Mouse (Mus musculus): ENCODE measurements around the gene D430041D05Rik. TPM values are rescaled to one million over a fixed set of nuclear protein-coding genes. Genes with fewer than 3 reads are reported as not detected.

D430041D05Rik gene
- total RNA-seq, 2 experiments from 2014 or later: 30.1 to 32.8 TPM

DNA sequence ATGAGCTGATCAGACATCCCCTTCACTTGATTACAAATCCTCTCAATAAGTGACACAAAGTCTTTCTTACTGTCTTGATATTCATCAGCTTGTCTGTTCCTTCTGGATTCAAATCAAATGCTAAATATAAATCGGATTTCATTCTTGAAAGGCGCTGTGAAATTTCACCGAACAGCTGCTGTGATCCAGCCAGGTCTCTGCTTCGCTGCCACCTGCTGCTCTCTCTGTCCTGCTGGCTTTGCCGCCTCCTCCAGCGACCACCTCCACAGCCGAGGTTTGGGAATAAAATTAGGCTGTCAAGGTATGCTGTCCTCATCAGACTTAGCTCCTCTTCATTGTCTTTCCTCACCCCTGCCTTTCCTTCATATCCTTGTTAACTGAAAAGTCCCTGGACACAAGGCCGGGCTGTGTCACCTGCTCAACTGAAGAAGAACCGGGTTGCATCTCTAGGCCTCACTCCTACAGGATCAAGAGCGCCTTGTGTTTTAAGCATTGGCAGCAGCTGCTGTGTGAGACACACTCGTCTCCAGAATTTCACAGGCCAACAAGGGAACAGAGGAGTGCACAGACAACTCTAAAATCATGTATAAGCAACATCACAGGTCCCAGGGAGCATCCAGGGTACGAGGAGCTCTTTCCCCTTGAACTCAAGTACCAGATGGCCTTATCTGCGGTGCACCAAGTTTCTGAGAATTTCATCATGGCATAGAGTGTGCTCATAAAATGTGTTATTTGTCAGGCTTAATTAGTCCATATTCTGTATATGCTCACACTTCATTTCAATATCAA, 59.2 kb downstream of the D430041D05Rik start:
- DNase-seq: no peak

DNA sequence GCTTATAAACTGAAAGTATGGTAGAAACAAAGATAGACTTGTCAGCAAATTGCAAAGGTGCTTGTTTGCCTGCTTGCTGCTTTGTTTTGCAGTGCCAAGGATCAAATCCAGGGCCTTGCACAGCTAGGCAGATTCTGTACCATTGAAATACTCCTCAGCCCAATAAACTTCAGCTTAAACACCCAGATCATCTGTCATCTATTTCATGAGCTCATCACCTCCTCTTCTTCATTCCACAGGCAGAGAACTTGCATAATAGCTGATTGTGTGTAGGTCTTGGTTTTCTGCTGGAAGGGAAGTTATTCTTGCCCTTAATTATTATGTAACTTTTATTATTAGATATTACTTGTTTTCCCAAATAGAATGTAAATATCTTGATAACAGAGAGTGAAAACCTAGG, 73.2 kb downstream of the D430041D05Rik start:
- no peak for DNase-seq

DNA sequence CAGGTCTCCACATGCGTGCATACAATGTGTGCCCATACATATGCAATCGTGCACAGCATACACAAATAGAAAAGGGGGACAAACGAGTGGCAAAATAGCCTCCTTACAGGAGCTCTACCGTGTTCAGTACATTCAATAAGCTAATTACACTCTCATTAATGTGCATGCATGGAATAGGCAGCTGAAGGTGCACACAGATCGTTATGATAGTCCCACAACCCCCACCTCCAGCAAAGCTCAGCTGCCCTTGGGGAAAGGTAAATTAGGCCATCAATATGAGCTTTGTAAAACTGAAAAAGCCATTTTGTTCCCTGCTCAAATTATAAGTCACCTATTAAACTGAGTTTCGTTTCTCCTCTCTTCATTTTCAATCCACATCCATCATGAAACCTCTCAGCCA, 75.0 kb downstream of the D430041D05Rik start:
- DNase-seq: no peak

DNA sequence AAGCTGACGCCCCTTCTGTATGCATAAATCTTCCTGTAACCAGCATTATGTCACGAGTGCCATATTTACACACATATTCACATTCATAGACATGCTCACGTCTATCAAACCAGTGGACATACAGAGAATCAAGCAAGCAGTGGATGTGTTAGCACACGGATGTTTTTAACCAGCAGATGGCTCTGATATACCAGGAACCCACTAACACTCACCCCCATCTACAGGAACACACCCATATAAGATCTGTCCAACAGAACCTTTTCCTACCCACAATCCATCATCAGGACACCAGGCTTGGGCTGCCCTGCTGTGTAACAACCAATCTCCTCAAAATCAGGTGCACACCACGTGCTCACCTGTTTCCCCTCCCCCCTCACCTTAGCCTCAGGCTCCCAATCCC, 76.9 kb downstream of the D430041D05Rik start:
- no peak for DNase-seq

DNA sequence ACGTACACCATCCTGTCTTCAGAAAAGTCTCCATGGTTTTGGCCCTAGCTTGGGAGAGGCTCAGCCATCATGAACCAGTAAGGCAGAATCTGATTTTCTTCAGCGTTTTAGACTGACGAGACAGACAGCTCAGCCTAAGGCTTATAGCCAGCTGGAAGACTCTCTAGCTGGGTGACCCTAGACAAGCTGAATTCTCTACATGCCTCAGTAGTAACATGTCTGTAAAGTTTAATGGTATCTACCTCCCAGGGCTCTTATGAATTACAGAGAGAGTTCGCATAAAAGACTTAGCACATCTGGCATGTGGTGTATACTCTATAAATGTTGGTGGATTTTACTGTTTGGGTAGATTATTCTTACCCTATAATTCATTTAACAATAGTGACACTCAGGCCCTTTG, 78.1 kb downstream of the D430041D05Rik start:
- no peak for DNase-seq

DNA sequence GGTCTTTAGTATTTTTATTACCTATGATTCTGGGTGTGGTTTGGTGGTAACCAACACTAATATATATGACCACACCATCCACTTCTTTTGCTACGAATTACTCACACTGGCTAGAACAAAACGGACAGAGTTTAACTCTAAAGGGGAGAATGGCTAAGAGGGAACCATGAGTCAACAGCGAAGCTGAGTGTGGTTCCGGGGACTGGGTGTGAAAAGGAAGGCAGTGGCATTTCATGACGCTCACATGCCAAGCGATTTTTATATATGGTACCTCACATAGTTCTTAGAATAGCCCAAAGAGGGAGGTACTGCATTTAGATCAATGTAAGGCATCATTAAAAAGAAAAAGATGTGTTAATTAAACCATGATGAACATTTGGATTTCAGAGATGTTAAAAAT, 79.6 kb downstream of the D430041D05Rik start:
- DNase-seq: no peak

DNA sequence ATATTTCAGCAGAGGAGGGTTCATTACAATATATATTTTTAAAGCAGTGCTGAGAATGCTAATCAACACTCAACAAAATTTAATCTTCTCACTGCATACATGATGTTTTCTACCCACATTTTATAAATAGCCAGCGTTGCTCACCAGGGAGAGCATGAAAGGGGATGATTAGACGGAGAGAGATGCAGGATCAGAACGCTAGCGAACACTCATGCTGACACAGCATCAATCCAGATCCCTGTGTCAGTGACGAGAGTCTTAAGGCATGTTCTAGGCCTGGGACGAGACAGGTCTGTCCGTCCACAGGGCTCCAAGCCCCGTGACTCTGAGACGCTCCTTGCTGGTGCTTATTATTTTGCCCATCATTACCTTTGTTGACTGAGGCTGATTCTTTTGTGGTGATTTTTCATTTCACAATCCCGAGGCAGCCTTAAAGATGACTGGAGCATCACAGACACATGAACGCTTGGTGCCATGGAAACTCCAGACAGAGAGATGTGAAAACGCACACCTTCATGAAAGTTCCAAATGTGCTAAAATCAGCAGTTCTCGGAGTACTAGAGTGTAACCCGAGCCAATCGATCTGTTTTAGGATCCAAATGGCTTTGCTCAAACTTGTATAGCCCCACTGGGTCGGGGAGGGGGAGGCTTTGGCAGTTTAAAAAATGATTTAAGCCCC, 83.6 kb downstream of the D430041D05Rik start:
- DNase-seq: no peak

DNA sequence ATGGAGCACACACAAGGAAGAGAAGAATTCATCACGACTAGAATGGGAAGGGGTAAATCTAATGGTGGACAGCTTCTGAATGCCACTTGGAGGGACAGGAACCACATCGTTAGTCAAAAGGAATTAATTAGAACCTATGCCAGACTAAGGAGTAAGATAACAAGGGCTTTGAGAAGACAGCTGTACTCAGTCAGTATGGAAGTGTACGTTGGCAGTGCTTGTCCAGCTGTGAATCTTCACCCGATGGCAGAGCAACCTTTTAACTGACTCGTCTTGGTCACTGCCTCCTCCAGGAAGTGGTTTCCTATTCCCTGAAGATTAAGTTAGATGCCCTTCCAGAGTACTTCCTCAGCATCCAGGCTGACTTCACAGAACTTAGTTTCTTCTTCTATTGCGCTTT, 87.0 kb downstream of the D430041D05Rik start:
- no peak for DNase-seq

DNA sequence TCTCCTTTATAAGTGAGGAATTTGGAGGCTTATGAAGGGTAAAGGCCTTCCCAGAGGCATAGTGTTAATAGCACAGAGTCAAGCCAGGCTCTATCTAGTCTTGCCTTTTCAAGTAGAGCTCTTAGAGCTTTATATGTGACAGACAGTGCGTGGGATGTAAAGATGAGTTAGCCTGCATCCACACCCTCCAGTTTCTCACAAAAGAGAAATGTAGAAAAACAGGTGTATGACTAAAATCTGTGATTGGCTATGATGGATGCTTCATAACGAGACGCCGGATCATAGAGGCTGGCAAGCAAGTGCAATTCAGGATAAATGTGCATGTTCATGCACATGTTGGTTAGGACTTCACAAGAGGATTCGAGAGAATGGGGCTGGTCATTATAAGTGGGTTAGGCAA, 87.5 kb downstream of the D430041D05Rik start:
- no peak for DNase-seq

DNA sequence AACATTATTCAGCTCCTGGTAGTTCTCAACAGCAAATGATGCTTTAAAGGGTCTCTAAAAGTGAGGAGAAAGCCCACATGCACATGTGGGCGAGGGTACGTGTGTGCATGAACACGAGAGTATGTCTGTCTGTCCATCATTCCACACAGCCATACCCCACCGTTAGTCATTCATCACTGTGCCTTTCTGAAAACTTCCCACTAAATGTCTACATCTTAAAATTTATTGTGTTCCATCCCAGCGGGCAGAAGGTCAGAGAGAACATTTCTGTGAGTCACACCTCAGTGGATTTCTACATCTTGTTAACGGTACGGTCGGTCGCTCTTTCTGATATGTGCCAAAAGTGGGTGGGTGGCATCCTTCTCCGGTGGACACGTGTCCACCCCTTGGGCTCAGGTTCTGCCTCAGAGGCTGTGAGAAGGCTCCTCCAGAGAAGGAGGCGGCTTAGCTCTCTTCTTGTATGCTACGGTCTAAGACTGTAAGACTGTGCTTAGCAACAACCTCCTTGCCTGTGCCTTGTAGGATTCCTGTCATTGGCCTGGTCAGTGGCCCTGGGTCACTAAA, 90.7 kb downstream of the D430041D05Rik start:
- DNase-seq: peak; percentile 52 to 54

DNA sequence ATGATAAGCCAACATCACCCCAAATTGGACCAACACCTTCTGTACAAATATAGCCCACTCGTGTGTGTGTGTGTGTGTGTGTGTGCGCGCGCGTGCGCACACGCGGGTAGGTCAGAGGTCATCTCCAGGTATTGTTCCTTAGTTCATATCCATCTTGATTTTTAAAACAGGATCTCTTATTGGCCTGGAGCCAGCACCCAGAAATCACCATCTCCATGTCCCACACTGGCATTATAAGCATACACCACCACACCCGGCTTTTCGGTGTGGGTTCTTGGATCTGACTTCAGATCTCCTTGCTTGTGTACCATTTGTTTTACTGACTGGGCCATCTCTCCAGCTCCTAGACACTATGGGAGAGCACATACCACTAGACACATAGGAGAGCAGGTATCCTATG, 91.4 kb downstream of the D430041D05Rik start:
- DNase-seq: no peak

DNA sequence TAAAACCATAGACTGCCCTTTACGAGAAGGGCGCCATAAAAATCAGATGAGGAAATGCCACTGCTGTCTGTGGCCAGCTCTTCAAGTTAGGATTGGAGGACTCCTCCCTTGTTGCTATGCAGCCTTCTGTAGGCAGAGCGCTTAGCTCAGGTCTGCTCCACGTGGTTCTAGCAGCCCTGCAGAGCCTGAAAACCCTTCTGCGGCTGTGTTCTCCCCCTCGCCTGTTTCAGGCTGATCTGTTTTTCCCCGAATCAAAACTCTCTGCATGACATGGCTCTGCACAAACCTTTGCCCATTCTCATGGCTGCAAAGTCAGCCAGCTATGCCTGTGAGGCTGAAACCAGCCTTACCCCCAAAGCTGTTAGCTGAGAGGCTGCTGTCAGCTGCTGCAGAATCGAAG, 91.9 kb downstream of the D430041D05Rik start:
- DNase-seq: peak; percentile 25 to 36

DNA sequence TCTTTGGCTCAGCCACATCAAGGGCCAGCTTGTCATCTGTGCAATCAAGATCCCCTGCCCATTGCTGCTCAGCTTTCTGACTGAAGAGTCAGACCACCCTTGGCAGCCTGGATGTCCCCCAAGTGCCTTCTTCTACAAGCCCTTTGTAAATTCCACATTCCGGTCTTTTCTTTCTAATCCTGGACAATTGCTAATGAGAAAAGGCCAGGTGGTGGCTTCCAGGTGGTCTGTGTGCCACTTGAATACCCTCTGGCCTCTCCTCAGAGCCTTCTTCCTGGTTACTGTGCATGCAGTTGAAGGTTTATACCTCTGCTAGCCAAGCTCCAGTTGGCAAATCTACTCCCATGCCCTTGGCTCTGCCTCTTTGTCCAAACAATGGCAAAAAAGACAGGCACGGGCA, 92.6 kb downstream of the D430041D05Rik start:
- no peak for DNase-seq

DNA sequence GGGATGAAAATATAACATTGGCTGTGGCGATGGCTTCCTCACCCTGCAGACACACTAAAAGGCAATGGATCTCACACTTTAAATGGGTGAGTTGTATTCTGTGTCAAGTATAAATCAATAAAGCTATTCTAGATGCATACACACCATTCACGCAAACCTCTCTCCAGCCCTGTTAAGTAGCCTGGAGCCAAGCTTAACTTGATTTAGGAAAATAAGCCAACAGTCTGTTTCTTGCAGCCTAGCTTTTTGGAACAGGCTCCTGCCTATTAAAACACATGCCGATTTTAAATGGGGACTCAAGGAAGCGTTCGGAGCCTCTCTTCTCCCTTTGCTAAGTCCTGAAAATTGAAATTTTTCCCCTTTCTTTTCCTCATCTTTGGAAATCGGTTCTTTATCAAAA, 93.2 kb downstream of the D430041D05Rik start:
- no peak for DNase-seq

DNA sequence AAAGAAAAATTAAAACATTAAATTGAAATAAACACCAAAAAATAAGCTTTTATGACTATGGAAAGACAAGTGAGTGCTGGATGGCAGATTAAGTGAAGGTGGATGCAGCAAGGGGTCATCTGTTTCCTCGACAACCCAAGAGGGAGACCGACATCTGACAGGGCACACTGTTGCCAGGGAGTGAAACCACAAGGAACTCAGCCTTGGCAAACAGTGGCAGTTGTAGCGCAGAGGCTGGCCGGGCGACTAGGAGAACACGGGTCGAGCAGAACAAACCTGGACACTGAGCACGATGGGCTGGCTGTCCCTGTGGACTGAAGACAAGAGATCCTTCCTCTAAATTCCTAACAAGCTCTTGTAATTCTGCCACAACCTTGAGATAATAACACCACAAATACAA, 94.3 kb downstream of the D430041D05Rik start:
- peak; percentile 25 to 47 for DNase-seq

DNA sequence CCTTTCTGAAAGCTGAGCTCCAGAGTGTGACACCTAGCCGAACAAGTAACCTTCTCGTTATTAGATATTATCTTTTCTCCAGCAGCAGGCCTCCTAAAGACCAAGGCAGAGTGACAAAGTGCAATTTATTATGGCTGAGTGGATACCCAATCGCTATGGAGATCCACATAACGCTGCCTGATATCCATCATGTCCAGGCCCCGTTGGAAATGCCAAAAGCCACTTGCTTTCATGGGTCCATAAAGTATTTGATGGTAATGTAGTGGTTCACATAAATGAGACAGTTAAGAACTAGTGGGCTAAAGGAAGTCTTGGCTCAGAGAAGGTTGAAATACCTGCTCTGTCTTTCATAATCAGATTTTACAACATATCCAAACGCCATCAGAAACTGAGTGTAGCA, 97.6 kb downstream of the D430041D05Rik start:
- peak; percentile 34 to 44 for DNase-seq

DNA sequence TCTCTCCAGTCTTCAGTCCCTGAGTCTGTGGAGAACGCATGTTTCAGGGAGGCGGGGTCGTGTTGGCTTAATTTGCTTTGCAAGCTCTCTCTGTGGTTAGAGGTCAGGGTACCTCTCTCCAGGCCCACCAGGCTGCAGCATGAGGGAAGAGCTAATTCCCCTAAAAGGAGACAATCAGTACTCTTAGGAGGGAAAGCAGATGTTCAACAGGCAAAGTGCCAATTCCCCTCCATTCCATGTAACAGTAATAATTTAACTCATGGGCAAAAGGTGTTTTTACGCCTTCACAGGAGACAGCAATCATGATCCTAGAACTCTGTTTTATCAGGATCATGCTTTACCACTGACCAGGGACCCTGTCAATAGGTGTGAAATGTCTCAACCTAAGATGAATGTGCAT, 103.7 kb downstream of the D430041D05Rik start:
- no peak for DNase-seq

DNA sequence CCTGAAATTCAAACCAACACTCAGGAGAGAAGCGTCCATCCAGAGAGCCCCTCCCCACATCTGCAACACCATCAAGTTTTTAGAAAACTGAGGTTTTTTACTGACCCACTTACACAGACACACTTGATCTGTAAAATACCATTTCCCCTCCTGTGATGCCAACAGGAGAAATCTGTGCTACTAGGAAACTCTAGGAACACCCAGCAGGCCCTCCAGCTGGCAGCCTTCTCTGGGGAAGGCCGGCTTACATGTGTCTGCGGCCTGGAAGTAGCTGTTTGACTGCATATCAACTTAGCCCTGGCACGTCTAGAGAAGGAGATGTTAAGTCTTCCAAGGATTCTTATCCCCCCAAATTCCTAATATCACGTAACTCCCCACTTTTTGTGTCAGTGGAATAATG, 105.1 kb downstream of the D430041D05Rik start:
- DNase-seq: no peak

DNA sequence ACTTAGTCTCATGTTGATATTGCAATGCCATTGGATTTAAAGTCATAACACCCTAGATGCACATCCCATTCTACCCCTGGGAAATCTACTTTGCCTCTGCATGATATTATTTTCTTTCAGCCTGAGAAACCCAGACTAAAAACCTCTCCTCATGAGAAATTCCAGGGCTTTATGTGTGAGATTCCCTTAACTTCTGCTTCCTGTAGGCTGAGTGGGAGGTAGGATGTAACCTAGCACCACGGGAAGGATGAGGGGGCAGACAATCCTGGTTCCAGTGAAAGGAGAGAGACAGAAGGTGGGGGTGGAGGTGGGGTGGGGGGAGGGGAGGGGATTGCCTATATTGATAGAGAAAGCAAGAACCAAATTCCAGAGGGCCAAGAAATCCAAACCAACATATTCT, 110.9 kb downstream of the D430041D05Rik start:
- no peak for DNase-seq

DNA sequence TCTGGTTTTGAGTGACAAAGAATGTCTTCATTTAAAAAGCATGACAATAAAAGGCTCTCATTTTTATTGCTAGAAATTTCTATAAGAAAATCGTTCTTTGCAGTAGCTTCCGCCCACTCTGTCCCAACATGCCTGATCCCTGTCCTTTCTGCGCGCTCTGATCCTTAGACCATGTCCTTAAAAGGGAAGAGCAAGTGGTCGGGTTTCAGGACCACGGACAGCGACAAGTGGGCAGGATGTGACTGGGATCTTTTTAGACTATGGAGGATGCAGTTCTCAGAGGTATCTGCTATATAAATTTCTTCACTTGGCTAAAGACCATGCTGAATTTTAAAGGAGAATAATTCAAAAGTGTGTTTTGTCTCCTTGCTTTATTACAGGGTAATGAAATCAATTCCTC, 111.7 kb downstream of the D430041D05Rik start:
- DNase-seq: peak; percentile 79 to 80

DNA sequence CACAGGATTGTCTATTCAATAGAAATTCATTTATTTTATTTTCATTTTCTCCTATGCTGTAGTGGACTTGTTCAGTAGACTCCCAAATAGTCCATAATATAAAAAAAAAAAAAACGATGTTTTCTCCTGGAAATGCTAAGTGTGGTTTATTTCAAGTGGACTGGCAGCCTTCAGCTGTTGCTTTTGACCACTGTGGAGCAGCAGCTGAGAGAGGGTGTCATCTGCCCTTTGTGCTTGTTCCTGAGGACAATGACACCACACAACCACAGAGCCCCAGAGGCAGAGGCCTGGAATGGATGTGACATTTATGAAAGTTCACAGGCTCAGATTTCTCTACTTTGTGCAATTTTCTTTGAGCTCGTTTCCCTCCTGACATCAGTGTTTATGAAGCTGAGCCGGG, 124.0 kb downstream of the D430041D05Rik start:
- peak in 1 of 2 experiments; percentile 18 for DNase-seq

DNA sequence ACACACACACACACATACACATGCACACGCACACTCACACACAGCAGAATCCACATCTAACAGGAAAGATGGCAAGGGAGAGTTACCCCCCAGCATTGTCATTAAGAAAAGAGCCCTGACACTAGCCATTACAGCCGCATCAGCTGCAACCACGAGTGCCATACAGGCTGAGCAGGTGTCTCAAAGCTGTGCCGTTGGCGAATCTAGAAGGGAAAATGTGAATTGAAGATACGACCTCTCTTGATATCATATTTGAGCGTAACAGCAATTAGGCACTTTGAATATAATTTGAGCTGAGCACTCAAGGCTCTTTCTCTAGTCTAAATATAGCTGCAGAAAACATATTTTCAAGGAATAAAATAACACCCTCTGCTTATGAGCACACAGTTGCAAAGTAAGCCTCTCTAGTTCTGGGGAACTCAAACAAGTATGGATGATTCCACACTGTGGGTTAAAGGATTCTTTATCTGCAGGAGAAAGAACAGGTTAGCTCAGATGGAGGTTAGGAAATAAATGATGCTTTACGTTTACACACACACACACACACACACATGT, 127.3 kb downstream of the D430041D05Rik start:
- DNase-seq: no peak

DNA sequence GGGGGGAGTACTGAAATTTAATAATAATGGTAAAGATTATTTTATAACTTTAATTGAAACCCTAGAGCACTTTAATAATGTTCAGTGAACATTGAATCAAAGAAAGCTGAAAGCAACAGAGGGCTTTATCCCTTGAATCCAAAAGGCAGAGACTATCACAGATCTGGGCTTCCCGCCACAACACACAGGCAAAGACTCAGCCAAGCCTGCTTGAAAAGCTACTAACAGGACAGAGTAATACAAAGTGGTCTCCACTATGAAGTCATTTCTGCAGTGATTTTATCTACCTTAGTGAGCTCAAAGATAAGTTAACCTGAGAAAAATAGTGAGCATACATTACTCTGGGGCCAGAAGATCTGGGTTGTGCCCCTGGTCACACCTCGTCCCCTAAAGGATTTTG, 128.0 kb downstream of the D430041D05Rik start:
- no peak for DNase-seq

Measured in adrenal gland, postnatal 36 days (tissue).